Mouse (Mus musculus): Measurements from ENCODE around the gene Flot1.

The Flot1 gene

DNA sequence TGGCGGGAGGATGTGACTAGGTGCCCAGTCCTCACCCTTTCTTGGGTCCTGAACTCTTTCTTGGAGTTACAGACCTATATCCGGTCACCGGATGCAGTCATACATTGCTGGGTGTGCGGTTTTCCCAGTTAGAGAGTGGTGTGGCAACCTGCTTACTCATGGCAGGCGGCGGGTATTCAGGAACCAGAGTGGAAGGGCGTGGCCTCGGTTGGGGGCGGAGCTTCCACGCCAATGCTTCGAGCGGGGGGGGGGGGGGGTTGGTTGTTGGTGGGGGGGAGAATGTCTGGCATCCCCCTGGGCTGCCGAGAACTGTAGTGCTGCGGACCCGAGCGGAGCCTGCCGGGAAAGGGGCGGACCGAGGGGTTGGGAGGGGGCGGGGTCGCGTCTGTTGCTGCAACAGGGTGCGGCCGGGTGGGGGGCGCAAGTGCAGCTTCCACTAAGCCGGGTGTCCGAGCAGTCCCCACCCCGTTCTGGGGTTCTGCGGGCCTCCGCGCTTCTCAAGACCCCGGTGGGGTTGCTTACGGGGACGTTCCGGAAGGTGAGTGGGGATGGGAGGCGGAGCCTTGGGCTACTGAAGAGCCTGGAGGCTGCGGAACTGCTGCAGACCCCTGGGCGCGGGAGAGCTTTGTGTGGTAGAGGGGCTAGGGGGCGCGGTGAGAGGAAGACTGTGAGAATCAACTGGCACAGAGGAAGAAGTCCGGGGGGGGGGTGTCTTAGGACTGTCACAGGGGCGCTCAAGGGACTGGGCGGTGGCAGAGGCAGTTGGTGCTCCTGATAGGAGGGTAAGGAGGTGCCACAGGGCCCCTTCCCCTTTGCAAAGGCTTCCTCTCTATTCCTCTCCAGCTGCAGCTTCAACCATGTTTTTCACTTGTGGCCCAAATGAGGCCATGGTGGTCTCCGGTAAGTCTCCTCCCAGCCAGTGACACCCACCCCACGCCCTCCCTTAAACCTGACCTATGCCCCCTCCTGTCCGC is at the start of gene Flot1:
Gene Flot1, plus strand, starts transcription at position 267 of the 974 bp plus-strand sequence.
- peak; percentile 73 for DNase-seq (ENCODE audit: low read depth, low spot score)

DNA sequence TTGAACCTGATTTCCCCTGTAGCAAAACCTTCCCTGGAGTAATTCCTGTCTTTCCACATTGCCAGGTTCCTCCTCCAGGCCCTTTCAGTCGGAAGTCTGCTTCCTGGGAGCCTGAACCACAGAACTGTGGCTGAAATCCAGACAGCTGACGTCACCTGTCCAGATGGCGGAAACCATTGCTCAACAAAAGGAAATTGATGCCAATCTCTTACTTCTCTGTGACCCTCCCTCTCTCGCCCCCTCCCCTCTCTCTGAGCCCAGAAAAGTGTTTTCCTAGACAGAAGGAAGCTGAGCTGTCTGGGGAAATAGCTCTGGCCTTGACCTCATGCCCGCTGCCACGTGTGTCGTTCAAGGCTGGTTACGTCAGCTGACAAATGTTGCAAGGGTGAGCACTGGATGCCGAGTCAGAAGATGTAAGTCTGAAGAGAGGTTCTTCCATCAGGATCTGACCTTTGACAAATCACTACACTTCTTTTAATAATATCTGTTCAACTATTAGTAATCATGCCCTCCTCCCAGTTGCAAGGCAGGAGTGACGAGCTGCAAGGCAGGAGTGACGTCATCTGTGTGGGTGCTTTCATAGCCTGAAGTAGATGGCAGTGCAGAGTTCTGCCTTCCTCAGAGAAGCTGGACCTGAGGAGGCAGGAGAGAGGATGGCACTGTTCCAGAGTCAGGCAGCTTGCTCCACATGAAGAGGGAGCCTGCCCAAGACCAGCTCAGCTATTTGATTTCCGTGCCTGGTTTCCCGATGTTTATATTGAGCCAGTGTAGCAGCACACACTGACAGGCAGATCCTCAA is 46.0 kb upstream of the Flot1 start:
- no peak for DNase-seq (ENCODE audit: low read depth, low spot score)

DNA sequence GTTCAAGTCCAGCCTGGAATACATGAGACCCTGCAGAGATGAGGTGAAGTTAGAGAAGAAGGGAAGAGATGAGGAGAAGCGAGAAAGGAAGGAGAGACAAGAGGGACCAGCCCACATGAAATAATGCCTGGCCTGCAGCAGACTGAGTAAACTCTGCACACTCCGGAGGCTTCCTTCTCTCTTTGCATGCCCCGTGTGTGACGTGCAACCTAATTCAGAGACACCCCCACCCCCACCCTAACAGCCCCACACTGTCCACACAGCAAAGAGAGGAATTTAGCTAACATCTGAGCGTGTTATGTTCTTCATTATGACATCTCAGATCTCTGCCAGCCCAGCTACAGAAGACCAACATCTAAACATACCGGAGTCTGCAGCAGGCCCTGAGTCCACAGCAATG is 44.1 kb upstream of the Flot1 start:
- DNase-seq (ENCODE audit: low read depth, low spot score), result no peak

DNA sequence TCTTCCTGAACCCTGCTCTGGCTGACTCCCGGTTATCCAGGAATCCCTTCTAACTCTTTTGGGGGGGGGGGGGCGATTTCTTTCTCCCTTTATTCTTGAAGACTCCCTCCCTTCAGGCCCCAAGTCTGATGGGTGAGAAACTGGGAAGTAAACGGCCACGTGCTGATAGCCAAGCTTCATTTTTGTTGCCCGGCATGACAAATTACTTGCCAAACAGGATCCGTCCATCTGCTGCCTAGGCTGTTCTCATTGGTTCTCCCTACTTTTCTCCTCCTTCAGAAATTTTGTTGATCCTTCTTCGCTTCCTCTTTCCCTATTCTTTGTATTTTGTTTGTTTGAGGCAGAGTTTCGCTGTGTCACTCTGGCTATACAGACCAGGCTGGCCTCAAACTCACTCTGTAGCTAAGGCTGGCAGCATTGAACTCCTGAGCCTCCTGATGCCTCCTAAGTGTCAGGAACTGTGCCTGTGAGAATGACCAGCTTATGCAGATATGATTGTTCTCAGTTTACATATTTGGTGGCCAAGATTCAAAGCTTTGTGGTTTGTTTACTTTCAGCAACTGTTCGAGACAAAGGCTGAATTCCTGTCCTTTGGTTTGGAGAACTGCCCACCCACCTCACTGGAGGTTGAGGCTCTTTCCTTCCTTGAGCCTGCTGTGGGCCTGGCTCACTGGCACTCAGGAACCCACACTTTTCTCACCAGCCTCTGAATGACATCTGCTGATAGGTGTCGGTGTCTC is 43.4 kb upstream of the Flot1 start:
- no peak for DNase-seq (ENCODE audit: low read depth, low spot score)

DNA sequence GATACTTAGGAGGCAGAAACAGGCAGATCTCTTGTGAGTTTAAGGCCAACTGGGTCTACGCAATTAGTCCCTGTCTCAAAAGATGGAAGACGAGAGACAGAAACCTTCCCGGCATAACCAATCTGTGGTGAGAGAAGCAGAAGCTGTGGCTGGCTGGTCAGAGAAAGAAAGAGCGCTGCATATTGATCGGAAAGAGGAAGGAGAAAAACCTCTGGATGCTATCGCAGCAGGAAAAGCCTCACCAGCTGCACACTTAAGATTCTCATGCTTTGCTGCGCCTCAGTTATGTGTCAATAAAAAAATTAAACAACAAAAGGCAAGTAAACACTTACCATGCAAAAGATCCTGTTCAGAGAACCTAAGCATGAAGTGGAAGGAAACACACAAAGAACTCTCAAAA is 42.7 kb upstream of the Flot1 start:
- DNase-seq (ENCODE audit: low read depth, low spot score), result no peak

DNA sequence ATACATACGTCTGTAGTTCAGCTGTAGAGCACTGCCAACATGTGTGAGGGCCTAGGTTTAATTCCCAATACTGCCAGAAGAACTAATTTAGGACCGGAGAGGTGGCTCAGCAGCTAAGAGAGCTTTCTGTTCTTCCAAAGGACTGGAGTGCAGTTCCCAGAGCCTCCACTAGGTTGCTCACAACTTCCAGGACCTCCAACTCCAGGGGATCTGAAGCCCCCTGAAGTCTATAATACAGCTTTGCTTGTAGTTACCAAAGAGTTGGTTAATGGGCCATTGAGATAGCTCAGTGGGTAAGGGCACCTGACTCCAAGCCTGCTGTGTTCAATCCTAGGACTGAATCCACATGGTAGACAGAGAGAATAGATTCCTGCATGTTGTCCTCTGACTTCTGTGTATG is 40.6 kb upstream of the Flot1 start:
- DNase-seq (ENCODE audit: low read depth, low spot score), result no peak

DNA sequence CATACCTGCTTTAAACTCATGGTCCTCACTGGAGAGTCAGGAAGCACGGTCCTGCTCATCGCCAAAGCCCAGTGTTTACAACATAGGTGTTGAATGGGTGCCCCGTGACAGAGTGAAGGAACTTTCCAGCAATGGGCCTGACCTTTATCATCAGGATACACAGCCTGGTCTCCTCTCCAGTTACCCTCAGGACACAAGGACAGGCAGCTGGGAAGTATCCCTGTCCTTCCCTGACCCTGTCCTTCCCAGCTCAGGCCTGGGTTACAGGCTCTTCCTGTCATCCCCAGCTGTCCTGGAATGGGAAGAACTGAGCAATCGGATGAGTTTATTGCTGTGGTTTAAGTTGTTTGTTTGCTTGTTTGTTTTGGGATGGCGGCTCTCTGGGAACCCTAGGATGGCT is 40.1 kb upstream of the Flot1 start:
- DNase-seq (ENCODE audit: low read depth, low spot score), result no peak

DNA sequence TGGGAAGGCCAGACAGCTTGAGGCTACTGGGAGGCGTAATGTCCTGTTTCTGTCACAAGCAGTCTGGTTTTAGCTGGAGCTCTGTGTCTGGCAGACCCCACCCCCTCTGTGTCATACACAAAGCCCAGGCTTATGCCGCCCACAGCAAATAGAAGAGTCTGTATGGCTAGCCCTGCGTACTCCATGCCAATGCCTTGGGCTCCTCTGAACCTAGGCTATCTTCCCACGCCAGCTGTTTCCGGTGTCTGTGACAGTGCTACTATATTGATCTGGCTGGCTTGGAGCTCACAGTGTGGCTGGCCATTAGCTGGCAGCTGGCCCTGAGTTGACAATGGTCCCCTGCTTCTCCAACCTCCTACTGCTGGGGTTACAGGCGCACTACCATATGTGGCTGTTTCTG is 39.1 kb upstream of the Flot1 start:
- no peak for DNase-seq (ENCODE audit: low read depth, low spot score)

DNA sequence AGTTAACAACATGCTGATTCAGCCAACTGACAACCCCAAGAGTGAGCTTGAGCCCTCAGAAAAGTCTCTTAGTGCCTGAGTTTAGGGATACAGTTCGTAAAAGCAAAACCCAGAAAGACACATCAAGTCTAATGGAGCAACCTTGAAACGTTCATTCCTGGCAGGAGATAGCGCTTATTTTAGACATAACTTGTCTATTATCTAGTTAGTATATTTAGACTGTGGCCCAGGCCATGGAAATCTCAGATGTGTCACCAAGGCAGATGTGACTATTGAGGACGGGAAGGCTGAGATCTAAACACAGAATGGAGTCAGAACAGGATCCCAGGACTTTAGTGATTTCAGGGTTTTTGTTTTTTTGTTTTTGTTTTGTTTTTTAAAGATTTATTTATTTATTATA is 37.9 kb upstream of the Flot1 start:
- DNase-seq (ENCODE audit: low read depth, low spot score), result no peak

DNA sequence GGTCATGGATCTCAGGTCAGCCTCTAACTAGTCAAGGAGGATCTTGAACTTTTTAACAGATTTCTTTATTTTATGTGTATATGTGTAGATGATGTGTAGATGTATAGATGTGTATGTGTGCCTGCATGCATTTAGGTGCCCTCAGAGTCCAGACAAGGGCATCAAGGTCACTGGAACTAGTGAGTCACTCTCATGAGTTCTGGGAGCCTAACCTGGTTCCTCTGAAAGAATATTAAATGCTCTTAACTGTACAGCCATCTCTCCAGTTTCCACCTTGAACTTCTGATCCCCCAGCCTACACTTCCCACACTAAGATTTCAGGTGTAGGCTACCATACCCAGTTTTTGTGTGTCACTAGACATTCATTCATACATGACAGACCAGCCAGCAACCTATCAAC is 35.5 kb upstream of the Flot1 start:
- DNase-seq (ENCODE audit: low read depth, low spot score), result no peak

DNA sequence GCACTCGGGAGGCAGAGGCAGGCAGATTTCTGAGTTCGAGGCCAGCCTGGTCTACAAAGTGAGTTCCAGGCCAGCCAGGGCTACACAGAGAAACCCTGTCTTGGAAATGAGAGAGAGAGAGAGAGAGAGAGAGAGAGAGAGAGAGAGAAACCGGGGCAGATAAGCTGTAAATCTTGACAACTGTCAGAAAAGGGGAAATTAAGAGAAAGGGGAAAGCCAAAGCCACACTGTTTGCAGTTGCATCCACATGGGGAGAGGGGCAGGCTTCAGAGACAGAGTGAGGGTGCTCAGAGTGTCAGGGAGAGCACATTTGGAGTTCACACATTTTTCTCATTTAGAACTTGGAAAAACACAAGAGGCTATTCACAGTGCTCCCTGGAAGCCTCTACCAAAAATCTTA is 35.0 kb upstream of the Flot1 start:
- DNase-seq (ENCODE audit: low read depth, low spot score), result no peak

DNA sequence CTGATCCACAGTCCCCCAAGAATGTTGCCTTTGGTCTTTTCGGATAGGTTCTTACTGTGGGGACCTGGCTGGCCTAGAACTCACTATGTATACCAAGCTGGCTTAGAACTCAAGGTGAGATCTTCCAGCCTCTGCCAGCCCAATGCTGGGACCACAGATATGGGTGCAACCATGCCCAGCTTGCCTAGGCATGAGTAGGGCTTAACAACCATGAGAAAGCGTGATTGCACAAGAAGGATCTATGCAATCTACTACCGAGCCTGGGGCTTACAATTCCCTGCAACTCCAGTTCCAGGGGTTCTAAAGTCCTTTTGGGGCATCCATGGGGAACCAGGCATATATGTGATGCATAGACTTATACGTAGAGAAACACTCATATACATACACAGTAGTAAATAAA is 32.1 kb upstream of the Flot1 start:
- no peak for DNase-seq (ENCODE audit: low read depth, low spot score)

DNA sequence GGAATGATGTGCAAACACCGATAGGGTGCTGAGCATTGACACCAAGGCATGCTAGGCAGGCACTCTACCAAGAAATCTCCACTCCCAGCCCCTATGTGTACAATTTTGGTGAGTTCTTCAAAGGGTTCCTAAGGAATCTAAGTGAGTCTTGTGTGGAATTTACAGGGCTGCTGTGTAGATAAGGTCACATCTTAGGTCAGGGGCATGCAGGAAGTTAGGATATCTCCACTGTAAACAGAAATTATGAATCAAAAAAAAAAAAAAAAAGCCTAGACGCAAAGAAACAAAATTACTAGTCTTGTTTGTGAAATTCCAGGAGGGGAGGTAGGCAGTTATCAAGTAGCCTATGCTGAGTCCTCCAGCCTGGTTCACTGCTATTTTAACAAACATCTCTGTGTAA is 30.2 kb upstream of the Flot1 start:
- no peak for DNase-seq (ENCODE audit: low read depth, low spot score)

DNA sequence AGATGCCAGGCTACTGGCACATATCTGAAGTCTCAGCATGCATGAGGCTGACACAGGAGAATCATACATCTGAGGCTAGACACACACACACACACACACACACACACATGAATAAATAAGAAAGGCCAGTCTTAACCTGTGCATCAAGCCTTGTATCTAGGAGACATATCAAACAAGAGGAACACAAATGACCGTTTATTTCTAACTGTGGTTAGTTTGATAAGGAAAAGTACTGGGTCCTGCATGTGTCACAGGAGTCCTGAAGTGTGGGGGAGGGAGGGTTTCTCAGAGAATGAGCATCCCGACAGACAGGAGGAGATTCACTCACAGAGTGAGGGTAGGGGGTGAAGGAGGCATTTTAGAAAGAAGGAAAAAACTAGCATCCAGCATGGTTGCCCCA is 27.9 kb upstream of the Flot1 start:
- DNase-seq (ENCODE audit: low read depth, low spot score), result no peak

DNA sequence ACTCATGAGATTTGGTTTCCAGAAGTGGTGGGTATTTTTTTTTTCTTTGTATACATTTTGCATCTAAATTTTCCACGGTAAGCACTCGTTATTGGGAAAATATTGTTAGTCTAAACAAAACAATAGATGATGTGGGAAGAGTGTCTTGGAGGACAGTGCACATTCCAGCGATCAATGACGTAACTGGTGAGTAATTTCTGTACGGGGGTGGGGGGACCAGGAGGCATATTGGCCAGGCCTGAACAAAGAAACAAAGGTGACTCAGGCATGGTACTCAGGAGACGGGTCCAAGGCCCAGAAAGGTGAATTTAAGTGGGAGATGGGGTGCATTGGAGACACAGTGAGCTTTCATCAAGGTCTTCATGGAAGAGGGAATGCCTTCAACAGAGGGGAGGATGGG is 27.4 kb upstream of the Flot1 start:
- no peak for DNase-seq (ENCODE audit: low read depth, low spot score)

DNA sequence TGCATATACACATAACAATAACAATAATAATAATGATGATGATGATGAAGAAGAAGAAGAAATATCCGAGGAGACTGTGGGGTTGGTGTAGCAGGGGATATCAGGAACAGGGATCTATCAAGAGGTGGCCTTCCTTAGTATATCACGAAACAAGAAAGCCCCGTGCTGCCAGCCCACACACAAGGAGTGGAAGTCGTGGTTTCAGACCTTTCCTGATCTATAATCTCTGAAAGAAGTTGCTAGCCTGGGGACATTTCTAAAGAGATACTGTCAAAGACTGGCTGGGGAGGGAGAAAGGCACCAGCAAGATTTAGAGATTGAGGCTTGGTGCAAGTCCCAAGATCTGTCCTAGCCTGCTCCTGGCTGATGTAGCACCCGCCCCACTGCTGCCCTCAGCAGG is 26.2 kb upstream of the Flot1 start:
- DNase-seq (ENCODE audit: low read depth, low spot score), result no peak

DNA sequence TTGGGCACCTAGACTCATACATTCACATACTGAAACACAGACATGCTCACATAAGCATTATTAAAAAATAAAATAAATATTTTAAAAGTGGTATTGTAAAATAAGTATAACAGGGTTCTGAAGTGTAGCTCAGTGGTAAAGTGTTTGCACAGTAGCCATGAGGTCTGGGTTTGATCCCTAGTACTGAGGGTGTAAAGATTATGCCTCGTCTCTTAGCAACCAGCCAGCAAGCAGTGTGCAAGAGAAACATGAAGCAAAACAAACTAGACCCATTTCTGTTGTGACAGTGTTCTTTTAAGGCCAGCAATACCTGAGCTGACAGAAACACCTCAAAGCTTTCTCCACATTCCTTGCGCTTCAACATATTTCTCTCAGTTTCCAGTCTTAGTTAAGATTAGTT is 22.1 kb upstream of the Flot1 start:
- no peak for DNase-seq (ENCODE audit: low read depth, low spot score)

DNA sequence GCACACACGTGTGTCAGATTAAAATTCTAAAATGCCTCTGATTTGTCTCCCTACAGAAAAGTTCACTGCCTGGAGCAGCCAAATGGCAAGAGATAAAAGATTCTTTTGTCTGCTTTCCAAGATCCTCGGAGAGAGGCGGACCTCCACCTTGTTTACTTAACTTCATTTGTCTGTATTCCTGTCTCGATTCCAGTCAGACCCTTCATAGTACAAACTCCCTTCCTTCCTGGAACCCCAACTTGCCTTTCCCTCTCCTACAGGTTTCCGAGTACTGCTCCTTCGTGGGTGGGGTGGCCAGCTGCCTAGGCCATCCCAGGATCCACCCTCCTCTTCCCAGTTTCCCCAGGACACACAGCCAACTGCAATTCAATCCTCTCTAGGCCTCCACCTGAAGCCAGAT is 20.0 kb upstream of the Flot1 start:
- no peak for DNase-seq (ENCODE audit: low read depth, low spot score)

DNA sequence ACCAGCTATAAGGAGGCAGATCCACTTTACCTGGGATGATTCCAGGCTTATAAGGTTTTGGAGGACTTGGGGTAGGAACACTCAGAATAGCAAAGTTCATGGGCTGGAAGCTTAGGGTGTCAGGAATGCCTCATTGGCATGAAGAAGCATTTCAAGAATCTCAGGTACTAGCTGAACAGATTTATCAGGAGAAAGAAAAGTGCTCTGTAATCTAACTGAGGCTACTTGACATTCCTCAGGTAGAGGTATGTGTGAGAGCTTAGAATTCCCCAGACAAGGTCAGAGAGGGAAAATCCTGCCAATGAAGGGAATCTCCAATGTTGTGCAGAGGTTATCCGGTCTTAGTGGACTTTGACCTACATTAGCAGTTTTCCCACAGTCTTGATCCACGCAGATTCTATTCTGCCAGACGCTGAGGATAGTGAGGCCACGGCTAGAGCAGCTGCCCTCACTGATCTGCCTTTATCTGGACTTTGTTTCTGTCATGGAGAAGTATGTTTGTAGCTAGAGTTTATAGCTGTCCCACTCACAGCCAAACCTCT is 19.1 kb upstream of the Flot1 start:
- DNase-seq (ENCODE audit: low read depth, low spot score), result no peak

DNA sequence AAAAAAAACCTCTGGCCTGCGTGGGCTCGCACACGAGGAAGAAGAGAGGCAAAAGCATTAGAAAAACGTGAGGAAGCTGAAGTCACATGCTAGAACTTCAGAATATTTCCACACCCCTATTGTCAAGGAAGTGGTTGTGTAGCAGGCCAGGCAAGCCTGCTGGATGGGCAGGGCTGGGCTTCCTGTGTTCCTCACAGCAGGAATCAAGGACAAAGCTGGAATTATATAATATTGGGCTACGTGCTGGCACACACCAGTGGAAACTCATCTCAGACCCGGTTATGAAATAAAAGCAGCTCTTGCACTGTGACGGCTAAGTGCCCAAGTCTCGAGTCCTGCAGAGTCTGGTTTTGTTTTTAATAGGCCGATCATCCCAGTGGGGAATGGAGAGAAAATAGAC is 15.0 kb upstream of the Flot1 start:
- DNase-seq (ENCODE audit: low read depth, low spot score), result no peak

DNA sequence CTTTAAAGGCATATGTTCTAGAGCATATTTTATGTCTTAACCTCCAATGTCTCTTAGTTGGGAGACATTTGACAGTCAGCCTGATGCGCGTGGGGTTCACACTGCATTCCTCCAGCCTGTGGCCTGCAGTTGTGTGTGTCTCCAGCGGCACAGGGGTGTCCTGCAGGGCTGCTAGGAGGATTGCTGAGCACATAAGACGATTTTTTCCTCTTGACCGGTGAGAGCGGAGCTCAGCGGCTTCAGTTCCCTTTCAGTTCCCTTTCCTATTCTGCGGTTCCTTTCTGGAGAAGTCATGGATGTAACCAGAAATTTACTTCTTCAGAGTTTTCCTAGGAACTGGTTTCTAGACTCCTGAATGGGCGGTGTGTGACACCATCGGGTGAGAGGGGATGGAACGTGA is 13.6 kb upstream of the Flot1 start:
- no peak for DNase-seq (ENCODE audit: low read depth, low spot score)
